Mouse (Mus musculus): ENCODE measurements around the gene Pip5k1b. TPM values are rescaled to one million over a fixed set of nuclear protein-coding genes. Genes with fewer than 3 reads are reported as not detected.

Pip5k1b gene
- 1.6 and 2.1 TPM in 2 replicates for polyA plus RNA-seq (2014; fragmentation: Nextera tagmentation; extraction: Ambion mirVana)

GRCm38 (mm10) chr19:24555466-24555903, at the start of gene Pip5k1b:
Gene Pip5k1b (minus strand): TSS chr19:24555872.
- under 1% methylated on average over 35 of the region's 39 CpGs for whole genome bisulfite sequencing
- peak within 1 kb of the TSS; percentile 77 for H3K4me3 ChIP-seq (ENCODE audit: low read depth, low read length)

GRCm38 (mm10) chr19:24604105-24604504, 48.4 kb upstream of the Pip5k1b start:
- ATAC-seq (replicated peaks; ENCODE audit: insufficient number of reproducible peaks, low FRiP score, low TSS enrichment, low read depth) (no peak), DNase-seq (ENCODE audit: low spot score) (no peak)
- Histone ChIP-seq H3K9me3 (replicated peaks; ENCODE audit: control insufficient read depth, low read length) (no peaks in the 10 kb centered on the region), H3K9ac (replicated peaks; ENCODE audit: low read length) (no peak overlapping the region), H3K4me1 (ENCODE audit: control insufficient read depth, insufficient read depth, low read length) (no peaks in the 10 kb centered on the region), H3K27me3 (ENCODE audit: control insufficient read depth, insufficient read depth, low read length) (no peaks in the 10 kb centered on the region), H3K4me3 (ENCODE audit: low read depth, low read length) (no peak overlapping the region), H3K27ac (replicated peaks; ENCODE audit: low read depth, low read length) (no peak overlapping the region), H3K4me2 (ENCODE audit: low read depth, low read length) (no peak overlapping the region), H3K36me3 (replicated peaks; ENCODE audit: control insufficient read depth, insufficient read depth, low read depth, low read length) (no peaks in the 10 kb centered on the region)
- WGBS = 85% methylated on average over 4 of the region's 4 CpGs

More at GRCm38 (mm10) chr19:24555466-24555903, at the start of gene Pip5k1b:
- ATAC-seq (replicated peaks; ENCODE audit: insufficient number of reproducible peaks, low FRiP score, low TSS enrichment, low read depth) (peak; percentile 35; the same call in 1 of the 2 replicates), DNase-seq (ENCODE audit: low spot score) (peak; percentile 61)
- Histone ChIP-seq H3K4me1 (ENCODE audit: control insufficient read depth, insufficient read depth, low read length) (peaks cover 4% of the 10 kb centered on the region), H3K9me3 (replicated peaks; ENCODE audit: control insufficient read depth, low read length) (no peaks in the 10 kb centered on the region), H3K27me3 (ENCODE audit: control insufficient read depth, insufficient read depth, low read length) (peaks cover 9% of the 10 kb centered on the region), H3K4me2 (ENCODE audit: low read depth, low read length) (peak within 1 kb of the TSS; percentile 90), H3K36me3 (replicated peaks; ENCODE audit: control insufficient read depth, insufficient read depth, low read depth, low read length) (no peaks in the 10 kb centered on the region), H3K27ac (replicated peaks; ENCODE audit: low read depth, low read length) (no peak within 1 kb of the TSS), H3K9ac (replicated peaks; ENCODE audit: low read length) (peak within 1 kb of the TSS; percentile 75)

- Histone ChIP-seq H3K36me3 (replicated peaks; ENCODE audit: control insufficient read depth, insufficient read depth, low read depth, low read length) (no peaks in the 10 kb centered on the region), H3K27ac (replicated peaks; ENCODE audit: low read depth, low read length) (no peak overlapping the region), H3K9ac (replicated peaks; ENCODE audit: low read length) (no peak overlapping the region), H3K4me3 (ENCODE audit: low read depth, low read length) (no peak overlapping the region), H3K9me3 (replicated peaks; ENCODE audit: control insufficient read depth, low read length) (no peaks in the 10 kb centered on the region), H3K4me2 (ENCODE audit: low read depth, low read length) (no peak overlapping the region), H3K27me3 (ENCODE audit: control insufficient read depth, insufficient read depth, low read length) (no peaks in the 10 kb centered on the region), H3K4me1 (ENCODE audit: control insufficient read depth, insufficient read depth, low read length) (no peaks in the 10 kb centered on the region)
- WGBS = 91% methylated on average over 4 of the region's 4 CpGs
- no peak for ATAC-seq (replicated peaks; ENCODE audit: insufficient number of reproducible peaks, low FRiP score, low TSS enrichment, low read depth)
- DNase-seq (ENCODE audit: low spot score) = no peak
Observed at GRCm38 (mm10) chr19:24603431-24603830, 47.8 kb upstream of the Pip5k1b start.

GRCm38 (mm10) chr19:24586726-24587125, 31.1 kb upstream of the Pip5k1b start:
- Histone ChIP-seq H3K9me3 (replicated peaks; ENCODE audit: control insufficient read depth, low read length) (no peaks in the 10 kb centered on the region), H3K27me3 (ENCODE audit: control insufficient read depth, insufficient read depth, low read length) (no peaks in the 10 kb centered on the region), H3K36me3 (replicated peaks; ENCODE audit: control insufficient read depth, insufficient read depth, low read depth, low read length) (no peaks in the 10 kb centered on the region), H3K27ac (replicated peaks; ENCODE audit: low read depth, low read length) (no peak overlapping the region), H3K9ac (replicated peaks; ENCODE audit: low read length) (no peak overlapping the region), H3K4me1 (ENCODE audit: control insufficient read depth, insufficient read depth, low read length) (no peaks in the 10 kb centered on the region), H3K4me3 (ENCODE audit: low read depth, low read length) (no peak overlapping the region), H3K4me2 (ENCODE audit: low read depth, low read length) (no peak overlapping the region)
- no peak for DNase-seq (ENCODE audit: low spot score)
- 37% methylated on average over 2 of the region's 2 CpGs for WGBS
- no peak for ATAC-seq (replicated peaks; ENCODE audit: insufficient number of reproducible peaks, low FRiP score, low TSS enrichment, low read depth)

- Histone ChIP-seq H3K4me1 (ENCODE audit: control insufficient read depth, insufficient read depth, low read length) (no peaks in the 10 kb centered on the region), H3K4me2 (ENCODE audit: low read depth, low read length) (no peak overlapping the region), H3K9me3 (replicated peaks; ENCODE audit: control insufficient read depth, low read length) (no peaks in the 10 kb centered on the region), H3K27me3 (ENCODE audit: control insufficient read depth, insufficient read depth, low read length) (no peaks in the 10 kb centered on the region), H3K4me3 (ENCODE audit: low read depth, low read length) (no peak overlapping the region), H3K27ac (replicated peaks; ENCODE audit: low read depth, low read length) (no peak overlapping the region), H3K9ac (replicated peaks; ENCODE audit: low read length) (no peak overlapping the region), H3K36me3 (replicated peaks; ENCODE audit: control insufficient read depth, insufficient read depth, low read depth, low read length) (no peaks in the 10 kb centered on the region)
- DNase-seq (ENCODE audit: low spot score) (no peak), ATAC-seq (replicated peaks; ENCODE audit: insufficient number of reproducible peaks, low FRiP score, low TSS enrichment, low read depth) (no peak)
- 94% methylated on average over 5 of the region's 5 CpGs for WGBS
Observed at GRCm38 (mm10) chr19:24585171-24585570, 29.5 kb upstream of the Pip5k1b start.

GRCm38 (mm10) chr19:24583956-24584355, 28.3 kb upstream of the Pip5k1b start:
- Histone ChIP-seq H3K4me2 (ENCODE audit: low read depth, low read length) (no peak overlapping the region), H3K9me3 (replicated peaks; ENCODE audit: control insufficient read depth, low read length) (no peaks in the 10 kb centered on the region), H3K36me3 (replicated peaks; ENCODE audit: control insufficient read depth, insufficient read depth, low read depth, low read length) (no peaks in the 10 kb centered on the region), H3K27me3 (ENCODE audit: control insufficient read depth, insufficient read depth, low read length) (no peaks in the 10 kb centered on the region), H3K9ac (replicated peaks; ENCODE audit: low read length) (no peak overlapping the region), H3K4me3 (ENCODE audit: low read depth, low read length) (no peak overlapping the region), H3K4me1 (ENCODE audit: control insufficient read depth, insufficient read depth, low read length) (no peaks in the 10 kb centered on the region), H3K27ac (replicated peaks; ENCODE audit: low read depth, low read length) (no peak overlapping the region)
- ATAC-seq (replicated peaks; ENCODE audit: insufficient number of reproducible peaks, low FRiP score, low TSS enrichment, low read depth) = no peak
- 82% methylated on average over 8 of the region's 8 CpGs for WGBS
- no peak for DNase-seq (ENCODE audit: low spot score)

- Histone ChIP-seq H3K36me3 (replicated peaks; ENCODE audit: control insufficient read depth, insufficient read depth, low read depth, low read length) (no peaks in the 10 kb centered on the region), H3K27me3 (ENCODE audit: control insufficient read depth, insufficient read depth, low read length) (no peaks in the 10 kb centered on the region)
- 93% methylated on average over 13 of the region's 13 CpGs for WGBS
Observed at GRCm38 (mm10) chr19:24576125-24576524, 20.5 kb upstream of the Pip5k1b start.

GRCm38 (mm10) chr19:24571756-24572181, 16.1 kb upstream of the Pip5k1b start:
- Histone ChIP-seq H3K9ac (replicated peaks; ENCODE audit: low read length) (no peak overlapping the region), H3K4me2 (ENCODE audit: low read depth, low read length) (no peak overlapping the region), H3K27ac (replicated peaks; ENCODE audit: low read depth, low read length) (no peak overlapping the region), H3K9me3 (replicated peaks; ENCODE audit: control insufficient read depth, low read length) (no peaks in the 10 kb centered on the region), H3K27me3 (ENCODE audit: control insufficient read depth, insufficient read depth, low read length) (no peaks in the 10 kb centered on the region; the same call in 1 of the 2 replicates), H3K36me3 (replicated peaks; ENCODE audit: control insufficient read depth, insufficient read depth, low read depth, low read length) (no peaks in the 10 kb centered on the region), H3K4me1 (ENCODE audit: control insufficient read depth, insufficient read depth, low read length) (no peaks in the 10 kb centered on the region), H3K4me3 (ENCODE audit: low read depth, low read length) (no peak overlapping the region)
- DNase-seq (ENCODE audit: low spot score) = no peak
- 25% methylated on average over 7 of the region's 7 CpGs for whole genome bisulfite sequencing
- ATAC-seq (replicated peaks; ENCODE audit: insufficient number of reproducible peaks, low FRiP score, low TSS enrichment, low read depth) = no peak

More at GRCm38 (mm10) chr19:24576125-24576524, 20.5 kb upstream of the Pip5k1b start:
- H3K4me1 ChIP-seq (ENCODE audit: control insufficient read depth, insufficient read depth, low read length) = no peaks in the 10 kb centered on the region
- H3K4me3 ChIP-seq (ENCODE audit: low read depth, low read length) = no peak overlapping the region
- no peak overlapping the region for H3K27ac ChIP-seq (replicated peaks; ENCODE audit: low read depth, low read length)
- no peak overlapping the region for H3K9ac ChIP-seq (replicated peaks; ENCODE audit: low read length)
- H3K4me2 ChIP-seq (ENCODE audit: low read depth, low read length) = no peak overlapping the region
- ATAC-seq (replicated peaks; ENCODE audit: insufficient number of reproducible peaks, low FRiP score, low TSS enrichment, low read depth) = no peak
- DNase-seq (ENCODE audit: low spot score) = no peak
- no peaks in the 10 kb centered on the region for H3K9me3 ChIP-seq (replicated peaks; ENCODE audit: control insufficient read depth, low read length)

Measured in embryonic facial prominence, embryonic 11.5 days (tissue).